Mouse (Mus musculus): ENCODE results near the gene Tmem206.

Gene Tmem206

GRCm38 (mm10) chr1:191396897-191397849 is 71.5 kb downstream of the Tmem206 start:
- peak; percentile 100 for DNase-seq (ENCODE audit: extremely low spot score)

Measured in embryo, embryonic 9.5 days (tissue).